Mouse (Mus musculus) megakaryocyte, embryonic 14.5 days (primary cell): ENCODE results near the gene Phactr1.

ENCODE experiments used
- FLI1 ChIP-seq: IDR thresholded peaks from 2 replicates; pipeline ENCODE4 v1.6.1; 2012; ENCODE audit warnings: low read length, inconsistent platforms, mixed read lengths
- GATA1 ChIP-seq: IDR thresholded peaks from 3 replicates; pipeline ENCODE4 v1.6.1; 2012; ENCODE audit warnings: mixed read lengths, low read length, inconsistent platforms, borderline replicate concordance

DNA sequence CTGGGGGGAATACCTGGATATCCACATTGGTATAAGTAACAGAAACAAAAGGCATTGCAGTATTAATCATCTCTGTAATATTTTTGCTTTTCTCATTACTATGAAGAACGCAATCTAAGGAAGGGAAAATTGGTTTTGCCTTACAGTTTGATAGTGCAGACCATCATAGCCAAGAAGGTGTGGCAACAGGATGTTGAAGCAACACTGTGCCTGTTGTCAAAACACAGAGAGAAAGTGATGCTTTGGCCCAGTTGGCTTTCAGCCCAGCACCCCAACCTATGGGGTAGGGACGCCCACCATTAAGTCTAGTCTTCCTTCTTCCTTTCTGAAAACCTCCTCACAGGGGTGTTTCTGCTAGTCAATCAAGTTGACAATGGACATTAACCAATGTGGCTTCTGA, 294.1 kb downstream of the Phactr1 start:
- no peak for TF ChIP-seq GATA1
- TF ChIP-seq FLI1, result no peak
